Mouse (Mus musculus) embryonic fibroblast, embryonic 13.5 days (primary cell): ENCODE measurements around the gene Ablim1.

Source experiments
- CTCF ChIP-seq: IDR thresholded peaks from 2 replicates; pipeline ENCODE4 v1.5.1; 2011; ENCODE audit warnings: mild to moderate bottlenecking, control low read depth, low read length, moderate library complexity, borderline replicate concordance; ENCODE audit not compliant: insufficient read depth
- POLR2A ChIP-seq: IDR thresholded peaks from 2 replicates; pipeline ENCODE4 v1.6.1; 2011; ENCODE audit warnings: low read depth, mild to moderate bottlenecking, control low read depth, low read length, moderate library complexity

GRCm38 (mm10) chr19:57093698-57094004, 221.1 kb downstream of the Ablim1 start:
- TF ChIP-seq CTCF (no peak), POLR2A (no peak)
